Mouse (Mus musculus): ENCODE measurements around the gene Tha1. TPM values are rescaled to one million over a fixed set of nuclear protein-coding genes. Genes with fewer than 3 reads are reported as not detected.

Tha1 gene
- 1 to 10 TPM; 2.6 to 2.7 TPM for total RNA-seq (2023)

DNA sequence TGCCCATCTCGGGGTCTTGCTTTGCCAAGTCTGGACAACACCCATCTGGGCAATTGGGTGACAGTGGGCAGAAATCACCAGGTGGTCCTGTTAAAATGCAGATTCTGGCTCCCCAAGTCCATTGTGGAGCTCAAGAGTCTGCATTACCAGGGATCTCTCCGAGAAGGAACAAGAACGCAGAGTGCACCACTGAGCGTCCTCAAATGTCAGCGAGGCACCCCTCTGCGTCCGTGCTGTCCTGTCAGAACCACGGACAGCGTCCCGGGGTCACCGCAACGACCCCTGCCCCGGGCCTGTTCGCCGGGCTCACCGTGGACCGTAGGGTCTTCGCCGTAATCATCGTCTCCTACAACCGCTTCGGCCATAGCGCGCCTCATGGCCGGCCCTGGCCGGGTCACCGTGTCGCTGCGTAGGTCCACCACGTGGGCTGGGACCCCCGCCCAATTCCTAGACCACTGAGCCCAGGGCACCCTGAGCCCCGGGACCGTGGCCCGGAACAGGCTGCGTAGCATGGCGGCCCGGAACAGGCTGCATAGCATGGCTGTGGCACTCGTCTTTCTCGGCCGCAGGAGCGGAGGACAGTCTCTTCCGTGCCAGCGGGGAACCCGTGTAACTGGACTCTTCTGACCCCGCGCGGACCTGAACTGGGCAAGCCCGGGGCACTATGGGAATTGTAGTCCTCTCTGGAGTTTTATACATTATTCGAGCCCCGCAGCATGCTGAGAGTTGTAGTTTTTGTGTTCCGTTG, at the start of gene Tha1:
Tha1 (minus strand) TSS at position 621 of the 748 bp plus-strand sequence.

DNA sequence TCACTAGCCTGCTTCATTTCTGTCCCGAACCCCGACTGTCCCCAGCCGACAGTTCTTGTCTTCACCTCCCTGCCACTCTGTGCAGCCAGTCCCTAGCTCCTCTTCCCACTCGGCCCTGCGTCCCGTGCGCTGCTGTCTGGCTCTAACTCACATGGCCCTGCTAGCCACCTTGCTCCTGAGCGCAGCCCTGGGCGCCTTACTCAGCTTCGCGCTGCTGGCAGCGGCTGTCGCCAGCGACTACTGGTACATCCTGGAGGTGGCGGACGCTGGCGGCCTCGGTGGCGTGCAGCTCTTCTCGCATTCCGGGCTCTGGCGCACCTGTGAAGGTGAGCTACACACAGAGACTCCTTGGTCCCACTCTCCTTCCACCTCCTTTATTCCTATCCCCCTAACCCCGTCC, 12.7 kb downstream of the Tha1 start, which contains the start of gene Tmem235:
Tmem235 (plus strand) TSS at position 152 of the 400 bp plus-strand sequence.

GRCm38 (mm10) chr11:117848985-117849671, 24.2 kb downstream of the Tha1 start, which contains the start of gene Birc5:
Gene Birc5, plus strand, starts transcription at chr11:117849251.

GRCm38 (mm10) chr11:117825333-117826101, 47.8 kb downstream of the Tha1 start, which contains the start of the genes Afmid and Tk1:
Gene Afmid, plus strand, starts transcription at chr11:117825924.
Gene Tk1, minus strand, starts transcription at chr11:117826092.

Other genes starting within 250 kb of the Tha1 start
- gene Tnrc6c, start 219.2 kb downstream of the Tha1 start, total RNA-seq (2023), result 10 to 100 TPM; 82.9 to 88.3 TPM
- 10 to 100 TPM; 71.7 to 72.1 TPM for gene Tmc8, start 91.4 kb downstream of the Tha1 start, total RNA-seq (2023)
- 100 to 1,000 TPM; 153 to 154 TPM for gene Tmc6, start 91.3 kb downstream of the Tha1 start, total RNA-seq (2023)
- 1 to 10 TPM; 3.2 to 4.5 TPM for gene 6030468B19Rik, start 75.8 kb downstream of the Tha1 start, total RNA-seq (2023)
- gene Gm20708, start 63.8 kb downstream of the Tha1 start, total RNA-seq (2023), result 10 to 100 TPM in 1 of 2 experiments, 1 to 10 TPM in 1; 9.6 to 14.9 TPM
- gene Syngr2, start 63.8 kb downstream of the Tha1 start, total RNA-seq (2023), result 100 to 1,000 TPM; 154 to 163 TPM
- 10 to 100 TPM; 30.8 to 31.9 TPM for gene Afmid, start 47.6 kb downstream of the Tha1 start, total RNA-seq (2023)
- gene Tk1, start 47.4 kb downstream of the Tha1 start, total RNA-seq (2023), result 10 to 100 TPM; 37.2 to 67.4 TPM
- gene Birc5, start 24.2 kb downstream of the Tha1 start, total RNA-seq (2023), result 1 to 10 TPM; 2.3 to 5.2 TPM
- not detected for gene Tmem235, start 12.7 kb downstream of the Tha1 start, total RNA-seq (2023)
- 10 to 100 TPM; 22.8 to 35.7 TPM for gene Socs3, start 96.6 kb upstream of the Tha1 start, total RNA-seq (2023)
- 10 to 100 TPM; 46.2 to 48.8 TPM for gene Pgs1, start 112.8 kb upstream of the Tha1 start, total RNA-seq (2023)

All from B cell, adult 67 days (primary cell).